Mouse (Mus musculus) granulocyte monocyte progenitor cell, adult 5-6 weeks (primary cell): Measurements from ENCODE around the gene Tas2r107. TPM values are rescaled to one million over a fixed set of nuclear protein-coding genes. Genes with fewer than 3 reads are reported as not detected.
"Not testable (repeated sequence)": the region's sequence is repeated elsewhere in the genome, so short reads cannot be mapped to it uniquely, and the experiment has no call there.

ENCODE experiments used
- ATAC-seq: replicated peaks from 2 replicates; pipeline ENCODE4 v1.8.0; 2016; ENCODE audit warnings: mild to moderate bottlenecking, moderate TSS enrichment, inconsistent platforms; ENCODE audit not compliant: poor library complexity, severe bottlenecking
- total RNA-seq, 2 experiments: library from RNA; stranded (forward) in 1 of 2; stranded (reverse) in 1 of 2; fragments of 200-712, 200-1000 nt in 1 of 2; fragments of >200 nt in 1 of 2; fragmentation: Nextera tagmentation in 1 of 2; gene quantifications; 2 replicates each; pipeline ENCODE4 v1.2.3; 2014 to 2017

Tas2r107 gene
- total RNA-seq (2014; fragmentation: Nextera tagmentation), result not detected in 2 replicates
- not detected in 2 replicates for total RNA-seq (2017)

DNA sequence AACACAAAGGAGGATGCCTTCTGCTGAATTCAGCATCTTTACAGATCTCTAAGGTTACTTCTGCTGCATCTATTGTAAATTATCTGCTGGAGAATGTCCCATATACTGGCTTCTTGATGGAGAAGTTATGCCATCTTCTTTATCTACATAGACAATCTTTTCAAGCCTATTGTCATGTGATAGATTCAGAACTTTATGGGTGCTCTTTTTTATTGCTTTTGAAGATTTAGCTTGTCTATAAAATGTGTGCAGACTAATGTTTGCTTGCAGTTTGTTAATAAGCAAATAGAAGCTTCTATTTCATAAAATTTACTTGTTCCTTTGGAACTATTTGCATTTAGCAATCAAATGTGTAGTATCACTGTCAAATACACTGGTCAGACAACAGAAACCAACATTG is at the start of gene Tas2r107:
TSS of gene Tas2r107 (minus strand) at position 101 of the 400 bp plus-strand sequence.
- no peak for ATAC-seq

DNA sequence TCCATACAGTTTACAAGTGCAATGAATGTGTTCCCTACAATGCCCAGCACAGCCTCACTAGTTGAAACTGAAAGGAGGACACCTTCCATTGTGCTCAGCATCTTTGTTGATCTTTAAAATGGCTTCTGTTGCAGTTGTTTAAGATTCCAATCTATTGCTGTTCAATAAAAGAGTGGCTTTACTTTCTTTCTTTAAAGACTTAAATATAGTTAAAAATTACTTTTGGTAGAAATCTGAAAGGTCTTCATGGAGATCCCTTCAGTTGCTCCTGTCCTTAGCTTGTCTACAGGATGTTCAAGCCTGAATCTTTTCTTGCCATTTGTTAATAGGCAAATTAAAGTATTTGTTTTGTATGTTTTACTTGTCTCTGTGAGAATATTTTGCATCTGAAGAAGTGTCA is 30.0 kb upstream of the Tas2r107 start, which contains the start of gene Tas2r114:
TSS of gene Tas2r114 (minus strand) at position 101 of the 400 bp plus-strand sequence.
- no peak for ATAC-seq

DNA sequence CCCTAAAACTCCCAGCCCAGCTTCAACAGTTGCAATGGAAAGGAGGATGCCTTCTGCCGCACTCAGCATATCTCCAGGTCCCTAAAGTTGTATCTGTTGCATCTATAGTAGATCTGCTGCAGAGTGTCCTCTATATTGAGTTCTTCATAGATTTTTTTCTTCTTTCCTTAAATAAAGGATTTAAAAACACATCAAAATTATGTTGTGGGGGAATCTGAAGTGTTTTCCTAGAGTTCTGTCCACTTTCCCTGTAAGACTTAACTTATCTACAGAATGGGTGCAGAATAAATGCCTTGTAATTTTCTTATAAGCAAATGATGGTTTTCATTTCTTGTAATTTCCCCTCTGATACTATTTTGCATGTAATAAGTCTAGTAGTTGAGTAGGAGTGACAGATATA is 27.4 kb upstream of the Tas2r107 start, which contains the start of gene Tas2r105:
TSS of gene Tas2r105 (minus strand) at position 101 of the 400 bp plus-strand sequence.
- ATAC-seq, result no peak

DNA sequence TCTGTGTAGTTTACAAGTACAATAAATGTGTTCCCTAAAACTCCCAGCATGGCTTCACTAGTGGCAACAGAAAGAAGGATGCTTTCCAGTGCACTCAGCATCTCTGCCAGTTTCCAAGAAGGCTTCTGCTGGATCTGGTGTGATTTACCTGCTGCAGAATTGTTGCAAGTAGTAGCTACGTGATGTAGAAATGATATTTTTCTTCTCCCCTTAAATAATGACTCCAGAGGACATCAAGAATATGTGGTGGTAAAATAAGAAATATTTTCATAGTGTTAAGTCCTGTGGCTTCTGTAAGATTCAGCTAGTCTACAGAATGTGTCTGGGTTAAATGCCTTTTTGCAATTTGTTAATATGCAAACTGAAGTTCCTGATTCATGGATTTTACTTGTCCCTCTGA is 25.7 kb upstream of the Tas2r107 start, which contains the start of gene Tas2r104:
TSS of gene Tas2r104 (minus strand) at position 101 of the 400 bp plus-strand sequence.
- ATAC-seq, result no peak

DNA sequence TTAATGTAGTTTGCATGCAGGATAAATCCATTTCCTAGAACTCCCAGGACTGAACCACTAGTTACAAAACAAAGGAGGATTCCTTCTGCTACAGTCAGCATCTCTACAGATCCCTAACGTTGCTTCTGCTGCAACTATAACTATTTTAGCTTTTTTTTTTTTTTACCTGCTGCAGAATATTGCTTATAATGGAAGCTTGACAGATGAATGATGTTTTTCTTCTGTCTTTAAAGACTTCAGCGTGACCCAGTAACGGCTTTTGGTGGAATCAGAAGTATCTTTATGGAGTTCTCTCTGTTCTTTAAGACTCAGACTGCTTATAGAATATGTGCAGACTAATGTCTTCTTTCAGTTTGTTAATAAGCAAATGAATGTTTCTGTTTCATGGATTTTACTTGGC is 18.8 kb upstream of the Tas2r107 start, which contains the start of gene Tas2r106:
TSS of gene Tas2r106 (minus strand) at position 101 of the 400 bp plus-strand sequence.
- no peak for ATAC-seq

DNA sequence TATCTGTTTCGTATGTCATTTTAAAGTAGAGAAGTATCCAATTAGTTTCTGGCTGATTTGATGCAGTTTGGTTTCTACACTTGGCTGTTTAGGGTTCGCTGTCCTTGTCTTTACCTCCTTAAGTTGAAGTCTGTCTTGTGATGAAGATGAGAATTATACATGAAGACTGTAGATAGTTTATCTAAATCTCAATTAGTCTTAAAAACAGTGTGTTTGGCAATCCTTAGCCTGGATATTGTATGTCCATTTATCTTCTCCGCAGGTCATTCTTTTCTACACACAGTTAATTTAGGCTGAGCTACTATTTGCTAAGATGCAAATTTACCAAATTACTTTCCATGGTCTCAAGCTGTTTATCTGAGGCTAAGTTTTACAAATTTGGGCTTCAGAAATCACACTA is 29.1 kb downstream of the Tas2r107 start, which contains the start of gene Tas2r130:
TSS of gene Tas2r130 (minus strand) at position 101 of the 400 bp plus-strand sequence.
- ATAC-seq, result no peak

DNA sequence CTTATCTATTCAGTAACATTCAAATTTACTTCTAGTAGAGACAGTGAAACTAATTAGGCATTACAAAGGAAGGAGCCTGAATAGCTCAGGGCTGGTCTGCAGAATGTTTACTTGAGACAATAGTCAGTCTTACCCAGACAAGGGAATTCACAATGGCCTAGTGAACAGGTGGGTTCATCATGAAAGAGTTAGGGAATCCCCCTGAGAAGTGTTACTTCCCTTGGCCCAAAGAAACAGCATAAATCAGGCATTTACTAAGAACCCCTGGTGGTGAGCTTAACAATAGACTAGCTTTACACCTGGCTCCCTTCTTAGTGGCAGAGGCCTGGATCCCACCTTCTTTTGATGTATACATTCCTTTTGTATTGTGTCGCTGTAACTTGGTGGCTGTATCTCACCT is 50.0 kb downstream of the Tas2r107 start:
- not testable (repeated sequence) for ATAC-seq

Other genes with a start within 250 kb of the Tas2r107 start
- not detected in 2 replicates for gene 5430401F13Rik, start 173.7 kb downstream of the Tas2r107 start, total RNA-seq (2014; fragmentation: Nextera tagmentation)
- not detected in 2 replicates for gene 5430401F13Rik, start 173.7 kb downstream of the Tas2r107 start, total RNA-seq (2017)
- gene Gm6619, start 173.7 kb downstream of the Tas2r107 start, total RNA-seq (2014; fragmentation: Nextera tagmentation), result not detected in 2 replicates
- gene Gm6619, start 173.7 kb downstream of the Tas2r107 start, total RNA-seq (2017), result not detected in 2 replicates
- not detected in 2 replicates for gene Tas2r130, start 29.2 kb downstream of the Tas2r107 start, total RNA-seq (2014; fragmentation: Nextera tagmentation)
- not detected in 2 replicates for gene Tas2r130, start 29.2 kb downstream of the Tas2r107 start, total RNA-seq (2017)
- not detected in 2 replicates for gene Tas2r106, start 18.7 kb upstream of the Tas2r107 start, total RNA-seq (2014; fragmentation: Nextera tagmentation)
- gene Tas2r106, start 18.7 kb upstream of the Tas2r107 start, total RNA-seq (2017), result not detected in 2 replicates
- not detected in 2 replicates for gene Tas2r104, start 25.6 kb upstream of the Tas2r107 start, total RNA-seq (2014; fragmentation: Nextera tagmentation)
- gene Tas2r104, start 25.6 kb upstream of the Tas2r107 start, total RNA-seq (2017), result not detected in 2 replicates
- gene Tas2r105, start 27.3 kb upstream of the Tas2r107 start, total RNA-seq (2014; fragmentation: Nextera tagmentation), result not detected in 2 replicates
- not detected in 2 replicates for gene Tas2r105, start 27.3 kb upstream of the Tas2r107 start, total RNA-seq (2017)
- not detected in 2 replicates for gene Tas2r114, start 29.9 kb upstream of the Tas2r107 start, total RNA-seq (2014; fragmentation: Nextera tagmentation)
- gene Tas2r114, start 29.9 kb upstream of the Tas2r107 start, total RNA-seq (2017), result not detected in 2 replicates